Mouse (Mus musculus): ENCODE data around the gene Ywhag. TPM values are rescaled to one million over a fixed set of nuclear protein-coding genes. Genes with fewer than 3 reads are reported as not detected.

The Ywhag gene
- polyA plus RNA-seq, 1 experiment from 2014 or later = 197 TPM

GRCm38 (mm10) chr5:135905320-135906225, 28.8 kb downstream of the Ywhag start:
- Histone ChIP-seq H3K27me3 (ENCODE audit: low read depth, poor library complexity, severe bottlenecking) (no peaks in the 10 kb centered on the region), H3K4me3 (no peak overlapping the region), H3K27ac (no peak overlapping the region), H3K36me3 (peaks cover 55% of the 10 kb centered on the region), H3K4me1 (peaks cover 6% of the 10 kb centered on the region), H3K9me3 (replicated peaks) (no peaks in the 10 kb centered on the region)
- DNase-seq (ENCODE audit: low spot score) = no peak
- 72% methylated on average over 8 of the region's 8 CpGs for WGBS

GRCm38 (mm10) chr5:135904259-135904658, 30.2 kb downstream of the Ywhag start:
- H3K27ac ChIP-seq = no peak overlapping the region

GRCm38 (mm10) chr5:135903551-135904151, 30.8 kb downstream of the Ywhag start:
- Histone ChIP-seq H3K27me3 (ENCODE audit: low read depth, poor library complexity, severe bottlenecking) (no peaks in the 10 kb centered on the region), H3K9me3 (replicated peaks) (no peaks in the 10 kb centered on the region), H3K4me3 (peak overlapping the region; percentile 52), H3K27ac (peak overlapping the region; percentile 85), H3K36me3 (peaks cover 35% of the 10 kb centered on the region), H3K4me1 (peaks cover 6% of the 10 kb centered on the region)
- peak; percentile 94 for DNase-seq (ENCODE audit: low spot score)
- WGBS = under 1% methylated on average over 30 of the region's 30 CpGs

More at GRCm38 (mm10) chr5:135904259-135904658, 30.2 kb downstream of the Ywhag start:
- DNase-seq (ENCODE audit: low spot score) = no peak
- Histone ChIP-seq H3K4me1 (peaks cover 6% of the 10 kb centered on the region), H3K27me3 (ENCODE audit: low read depth, poor library complexity, severe bottlenecking) (no peaks in the 10 kb centered on the region), H3K4me3 (no peak overlapping the region), H3K9me3 (replicated peaks) (no peaks in the 10 kb centered on the region), H3K36me3 (peaks cover 42% of the 10 kb centered on the region)
- WGBS = 68% methylated on average over 5 of the region's 5 CpGs

- DNase-seq (ENCODE audit: low spot score) = no peak
- peak overlapping the region; percentile 52 for H3K4me3 ChIP-seq
- WGBS = 30% methylated on average over 7 of the region's 7 CpGs
- peak overlapping the region; percentile 85 for H3K27ac ChIP-seq
- H3K36me3 ChIP-seq = peaks cover 30% of the 10 kb centered on the region
- H3K9me3 ChIP-seq (replicated peaks) = no peaks in the 10 kb centered on the region
- H3K4me1 ChIP-seq = peaks cover 6% of the 10 kb centered on the region
- H3K27me3 ChIP-seq (ENCODE audit: low read depth, poor library complexity, severe bottlenecking) = no peaks in the 10 kb centered on the region
Measured at GRCm38 (mm10) chr5:135903058-135903457, 31.4 kb downstream of the Ywhag start.

- no peaks in the 10 kb centered on the region for H3K27me3 ChIP-seq (ENCODE audit: low read depth, poor library complexity, severe bottlenecking)
- no peaks in the 10 kb centered on the region for H3K9me3 ChIP-seq (replicated peaks)
- peaks cover 6% of the 10 kb centered on the region for H3K4me1 ChIP-seq
- H3K27ac ChIP-seq = no peak overlapping the region
- DNase-seq (ENCODE audit: low spot score) = no peak
- H3K4me3 ChIP-seq = no peak overlapping the region
- H3K36me3 ChIP-seq = peaks cover 14% of the 10 kb centered on the region
- WGBS = 65% methylated on average over 6 of the region's 6 CpGs
Measured at GRCm38 (mm10) chr5:135901354-135902095, 32.9 kb downstream of the Ywhag start.

GRCm38 (mm10) chr5:135900701-135901100, 33.7 kb downstream of the Ywhag start:
- H3K27ac ChIP-seq = no peak overlapping the region
- no peaks in the 10 kb centered on the region for H3K27me3 ChIP-seq (ENCODE audit: low read depth, poor library complexity, severe bottlenecking)
- H3K4me3 ChIP-seq = no peak overlapping the region
- no peak for DNase-seq (ENCODE audit: low spot score)
- peaks cover 8% of the 10 kb centered on the region for H3K36me3 ChIP-seq
- H3K9me3 ChIP-seq (replicated peaks) = no peaks in the 10 kb centered on the region
- WGBS = 82% methylated on average over 3 of the region's 3 CpGs
- H3K4me1 ChIP-seq = peaks cover 6% of the 10 kb centered on the region

GRCm38 (mm10) chr5:135899833-135900232, 34.6 kb downstream of the Ywhag start:
- no peaks in the 10 kb centered on the region for H3K9me3 ChIP-seq (replicated peaks)
- WGBS = 61% methylated on average over 4 of the region's 4 CpGs
- no peak for DNase-seq (ENCODE audit: low spot score)
- H3K4me1 ChIP-seq = peaks cover 6% of the 10 kb centered on the region
- no peak overlapping the region for H3K4me3 ChIP-seq
- no peaks in the 10 kb centered on the region for H3K27me3 ChIP-seq (ENCODE audit: low read depth, poor library complexity, severe bottlenecking)
- H3K36me3 ChIP-seq = peaks cover 4% of the 10 kb centered on the region
- H3K27ac ChIP-seq = no peak overlapping the region

- peaks cover 6% of the 10 kb centered on the region for H3K4me1 ChIP-seq
- DNase-seq (ENCODE audit: low spot score) = no peak
- H3K4me3 ChIP-seq = no peak overlapping the region
- no peaks in the 10 kb centered on the region for H3K9me3 ChIP-seq (replicated peaks)
- H3K27ac ChIP-seq = no peak overlapping the region
- WGBS = 80% methylated on average over 4 of the region's 4 CpGs
- no peaks in the 10 kb centered on the region for H3K36me3 ChIP-seq
- no peaks in the 10 kb centered on the region for H3K27me3 ChIP-seq (ENCODE audit: low read depth, poor library complexity, severe bottlenecking)
Measured at GRCm38 (mm10) chr5:135898995-135899394, 35.4 kb downstream of the Ywhag start.

- peak; percentile 70 for DNase-seq (ENCODE audit: low spot score)
- no peak overlapping the region for H3K4me3 ChIP-seq
- WGBS = 12% methylated on average over 3 of the region's 3 CpGs
Measured at GRCm38 (mm10) chr5:135898028-135898427, 36.4 kb downstream of the Ywhag start.

GRCm38 (mm10) chr5:135894958-135895357, 39.5 kb downstream of the Ywhag start:
- 93% methylated on average over 6 of the region's 6 CpGs for WGBS

More at GRCm38 (mm10) chr5:135898028-135898427, 36.4 kb downstream of the Ywhag start:
- no peak overlapping the region for H3K27ac ChIP-seq
- H3K36me3 ChIP-seq = no peaks in the 10 kb centered on the region
- H3K9me3 ChIP-seq (replicated peaks) = no peaks in the 10 kb centered on the region
- H3K4me1 ChIP-seq = peaks cover 3% of the 10 kb centered on the region
- H3K27me3 ChIP-seq (ENCODE audit: low read depth, poor library complexity, severe bottlenecking) = no peaks in the 10 kb centered on the region

GRCm38 (mm10) chr5:135892589-135893351, 41.6 kb downstream of the Ywhag start:
- no peak for DNase-seq (ENCODE audit: low spot score)
- H3K27ac ChIP-seq = no peak overlapping the region
- H3K9me3 ChIP-seq (replicated peaks) = no peaks in the 10 kb centered on the region
- peaks cover 11% of the 10 kb centered on the region for H3K4me1 ChIP-seq
- no peak overlapping the region for H3K4me3 ChIP-seq
- 53% methylated on average over 9 of the region's 9 CpGs for WGBS
- peaks cover 47% of the 10 kb centered on the region for H3K27me3 ChIP-seq (ENCODE audit: low read depth, poor library complexity, severe bottlenecking)
- no peaks in the 10 kb centered on the region for H3K36me3 ChIP-seq

More at GRCm38 (mm10) chr5:135894958-135895357, 39.5 kb downstream of the Ywhag start:
- Histone ChIP-seq H3K27ac (no peak overlapping the region), H3K9me3 (replicated peaks) (no peaks in the 10 kb centered on the region), H3K36me3 (no peaks in the 10 kb centered on the region), H3K27me3 (ENCODE audit: low read depth, poor library complexity, severe bottlenecking) (peaks cover 27% of the 10 kb centered on the region), H3K4me1 (no peaks in the 10 kb centered on the region), H3K4me3 (no peak overlapping the region)
- no peak for DNase-seq (ENCODE audit: low spot score)

GRCm38 (mm10) chr5:135890920-135891319, 43.5 kb downstream of the Ywhag start:
- peaks cover 64% of the 10 kb centered on the region for H3K27me3 ChIP-seq (ENCODE audit: low read depth, poor library complexity, severe bottlenecking)
- H3K9me3 ChIP-seq (replicated peaks) = no peaks in the 10 kb centered on the region
- no peak overlapping the region for H3K27ac ChIP-seq
- WGBS = 68% methylated on average over 3 of the region's 3 CpGs
- H3K36me3 ChIP-seq = no peaks in the 10 kb centered on the region
- H3K4me3 ChIP-seq = no peak overlapping the region
- DNase-seq (ENCODE audit: low spot score) = no peak
- H3K4me1 ChIP-seq = peaks cover 15% of the 10 kb centered on the region

All from limb, embryonic 10.5 days (tissue).